Mouse (Mus musculus): Measurements from ENCODE around the gene Afap1.

The Afap1 gene

GRCm38 (mm10) chr5:35898114-35898513 is 5.0 kb downstream of the Afap1 start:
- DNase-seq (ENCODE audit: low spot score) = no peak

GRCm38 (mm10) chr5:35898994-35899393 is 5.9 kb downstream of the Afap1 start:
- no peak for DNase-seq (ENCODE audit: low spot score)

- DNase-seq (ENCODE audit: low spot score) = no peak
These were observed 7.5 kb downstream of the Afap1 start for GRCm38 (mm10) chr5:35900401-35901225.

GRCm38 (mm10) chr5:35901226-35901809 is 8.2 kb downstream of the Afap1 start:
- peak; percentile 42 for DNase-seq (ENCODE audit: low spot score)

GRCm38 (mm10) chr5:35903456-35903855 is 10.3 kb downstream of the Afap1 start:
- DNase-seq (ENCODE audit: low spot score) = no peak

- DNase-seq (ENCODE audit: low spot score) = no peak
These were observed 12.2 kb downstream of the Afap1 start for GRCm38 (mm10) chr5:35905283-35905682.

GRCm38 (mm10) chr5:35907090-35907489 is 14.0 kb downstream of the Afap1 start:
- no peak for DNase-seq (ENCODE audit: low spot score)

GRCm38 (mm10) chr5:35907633-35908426 is 14.7 kb downstream of the Afap1 start:
- DNase-seq (ENCODE audit: low spot score) = peak; percentile 79

GRCm38 (mm10) chr5:35908626-35909443 is 15.7 kb downstream of the Afap1 start:
- DNase-seq (ENCODE audit: low spot score) = no peak

- DNase-seq (ENCODE audit: low spot score) = no peak
These were observed 22.6 kb downstream of the Afap1 start for GRCm38 (mm10) chr5:35915629-35916300.

GRCm38 (mm10) chr5:35916666-35917065 is 23.5 kb downstream of the Afap1 start:
- no peak for DNase-seq (ENCODE audit: low spot score)

GRCm38 (mm10) chr5:35918387-35918786 is 25.3 kb downstream of the Afap1 start:
- DNase-seq (ENCODE audit: low spot score) = no peak

- peak; percentile 47 for DNase-seq (ENCODE audit: low spot score)
These were observed 27.0 kb downstream of the Afap1 start for GRCm38 (mm10) chr5:35920076-35920475.

GRCm38 (mm10) chr5:35920557-35920956 is 27.4 kb downstream of the Afap1 start:
- no peak for DNase-seq (ENCODE audit: low spot score)

- no peak for DNase-seq (ENCODE audit: low spot score)
These were observed 28.0 kb downstream of the Afap1 start for GRCm38 (mm10) chr5:35921141-35921540.

- DNase-seq (ENCODE audit: low spot score) = peak; percentile 67
These were observed 28.6 kb downstream of the Afap1 start for GRCm38 (mm10) chr5:35921595-35922254.

GRCm38 (mm10) chr5:35923448-35923847 is 30.3 kb downstream of the Afap1 start:
- no peak for DNase-seq (ENCODE audit: low spot score)

- peak; percentile 37 for DNase-seq (ENCODE audit: low spot score)
These were observed 32.1 kb downstream of the Afap1 start for GRCm38 (mm10) chr5:35925171-35925634.

- no peak for DNase-seq (ENCODE audit: low spot score)
These were observed 33.4 kb downstream of the Afap1 start for GRCm38 (mm10) chr5:35926511-35926910.

- DNase-seq (ENCODE audit: low spot score) = no peak
These were observed 38.2 kb downstream of the Afap1 start for GRCm38 (mm10) chr5:35931296-35931695.

- DNase-seq (ENCODE audit: low spot score) = no peak
These were observed 39.9 kb downstream of the Afap1 start for GRCm38 (mm10) chr5:35933059-35933458.

Data from embryo, embryonic 10 days (tissue).